Mouse (Mus musculus) layer of hippocampus, adult 9-10 months (tissue): ENCODE measurements around the gene Casc1.
"Not testable (repeated sequence)": the region's sequence is repeated elsewhere in the genome, so short reads cannot be mapped to it uniquely, and the experiment has no call there.

Experiments
- DNase-seq: peaks from one replicate; pipeline ENCODE4 v3.0.0; 2022; ENCODE audit warnings: low spot score

Casc1 gene

GRCm38 (mm10) chr6:145136831-145137230 lies 74.0 kb downstream of the Casc1 start:
- DNase-seq = no peak

GRCm38 (mm10) chr6:145135804-145136203 lies 75.0 kb downstream of the Casc1 start:
- no peak for DNase-seq

DNA sequence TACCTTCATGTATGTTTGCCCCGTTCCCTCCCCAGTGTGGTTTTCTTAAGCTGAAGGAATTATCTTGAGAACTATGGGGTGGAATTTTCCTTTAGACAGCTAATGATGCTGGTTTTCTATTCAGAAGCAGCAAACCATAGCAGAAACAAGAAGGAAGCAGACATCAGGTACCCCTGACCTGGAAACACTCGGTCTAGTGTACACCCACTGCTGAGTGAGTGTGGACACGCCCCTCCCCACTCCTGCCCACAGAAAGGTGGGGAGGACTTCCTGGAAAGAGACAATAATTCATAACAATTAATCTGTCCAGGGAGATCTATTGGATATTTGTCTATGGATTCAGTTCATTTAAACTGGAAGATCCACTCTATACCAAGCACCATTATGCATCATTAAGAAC lies 75.5 kb downstream of the Casc1 start:
- no peak for DNase-seq

- DNase-seq = not testable (repeated sequence)
Measured at GRCm38 (mm10) chr6:145132969-145133368, 77.8 kb downstream of the Casc1 start.

- DNase-seq = no peak
Measured at GRCm38 (mm10) chr6:145131991-145132390, 78.8 kb downstream of the Casc1 start.

- no peak for DNase-seq
Measured at GRCm38 (mm10) chr6:145129563-145129962, 81.2 kb downstream of the Casc1 start.

GRCm38 (mm10) chr6:145127652-145128051 lies 83.2 kb downstream of the Casc1 start:
- no peak for DNase-seq

DNA sequence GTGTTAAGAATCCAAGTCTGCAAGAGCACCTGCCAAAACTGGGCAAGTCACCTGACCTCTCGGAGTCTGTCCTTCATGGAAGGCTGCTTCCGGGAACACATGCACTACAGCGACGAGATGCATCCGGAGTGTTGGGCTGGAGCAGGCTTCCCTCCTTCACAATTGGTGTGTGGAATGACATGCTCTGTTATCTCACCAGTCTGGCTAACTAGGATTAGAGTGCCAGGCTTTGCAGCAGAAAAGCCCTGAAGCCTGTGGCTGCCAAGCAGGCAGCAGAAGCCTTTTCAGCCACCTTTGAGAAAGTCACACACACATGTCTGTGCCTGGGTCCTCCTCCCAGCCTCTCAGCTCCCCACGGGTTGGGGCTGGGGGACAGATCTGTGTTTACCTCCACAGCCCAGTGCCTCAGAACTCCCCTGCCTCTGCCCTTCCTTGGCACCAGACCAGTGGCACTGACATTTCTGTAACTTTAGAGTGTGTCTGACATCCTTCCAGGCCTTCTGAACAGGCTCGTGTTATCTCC lies 85.2 kb downstream of the Casc1 start:
- no peak for DNase-seq
